In the genomic region with DNA sequence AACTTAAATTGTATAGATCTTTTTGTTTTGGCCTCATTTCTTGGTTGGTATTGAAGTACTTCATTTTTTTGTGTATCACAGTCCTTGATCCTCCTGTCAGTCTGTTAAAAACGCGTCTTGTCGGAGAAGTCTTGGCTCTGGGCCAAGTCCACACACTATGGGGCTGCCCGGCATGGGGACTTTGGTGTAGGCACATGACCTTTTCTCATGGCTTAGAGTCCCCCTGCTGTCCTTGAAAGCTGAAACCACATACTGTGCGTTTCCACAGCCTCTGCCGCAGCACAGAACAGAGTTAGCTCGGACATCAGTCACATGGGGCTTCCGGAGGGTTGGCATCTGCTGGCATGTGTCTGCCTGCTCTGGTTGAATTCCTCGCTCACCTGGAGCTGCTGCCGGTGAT, we compare ENCODE assay signal across 8 mouse cellular contexts. TPM values are rescaled to one million over a fixed set of nuclear protein-coding genes. Genes with fewer than 3 reads are reported as not detected.
A peak's percentile ranks its signal among the peaks of the same experiment; 100 is the strongest.
DNase-seq lines count a peak whose midpoint lies in the region; ATAC-seq and TF ChIP-seq lines count a peak whose summit lies in the region.

No protein-coding gene starts in this region.

- DNase-seq in midbrain, embryonic 11.5 days (ENCODE audit: low spot score, missing footprints): peak; percentile 71
- no peak for DNase-seq in midbrain, embryonic 10.5 days (ENCODE audit: low spot score)
- DNase-seq in cerebellum, adult 2 months: peak; percentile 44 to 51
- DNase-seq in heart, postnatal 10 days: peak; percentile 39 to 43
- DNase-seq in mesoderm, embryonic 11.5 days (ENCODE audit: low read depth, low spot score): peak; percentile 51
- DNase-seq in c-Kit-positive CD71-positive TER-119-positive erythroid progenitor cells, embryonic 14.5 days (ENCODE audit: low spot score): no peak
- DNase-seq in layer of hippocampus, postnatal 25 days (ENCODE audit: extremely low spot score in 1 of 2, low spot score in 1 of 2): no peak

- H3K9ac ChIP-seq in midbrain, embryonic 11.5 days (ENCODE audit: low read length): no peak overlapping the region

- no peaks in the 10 kb centered on the region for H3K27me3 ChIP-seq in midbrain, embryonic 11.5 days (ENCODE audit: control insufficient read depth, insufficient read depth, low read length)
- H3K27me3 ChIP-seq in midbrain, embryonic 10.5 days (ENCODE audit: low read depth, poor library complexity, severe bottlenecking): no peaks in the 10 kb centered on the region
- H3K27me3 ChIP-seq in cerebellum, adult 2 months (ENCODE audit: control insufficient read depth, insufficient read depth, low read length): no peaks in the 10 kb centered on the region

- no peak overlapping the region for H3K4me3 ChIP-seq in midbrain, embryonic 11.5 days (ENCODE audit: low read depth, low read length)
- no peak overlapping the region for H3K4me3 ChIP-seq in midbrain, embryonic 10.5 days
- no peak overlapping the region for H3K4me3 ChIP-seq in cerebellum, adult 2 months (replicated peaks; ENCODE audit: insufficient read depth, low read depth, low read length)

- 41% methylated on average over 10 of the region's 10 CpGs for WGBS in midbrain, embryonic 11.5 days
- WGBS in midbrain, embryonic 10.5 days: 51% methylated on average over 10 of the region's 10 CpGs
- WGBS in cerebellum, adult 2 months: 6% methylated on average over 10 of the region's 10 CpGs

- H3K4me2 ChIP-seq in midbrain, embryonic 11.5 days: no peak overlapping the region

- H3K9me3 ChIP-seq in midbrain, embryonic 11.5 days (ENCODE audit: control insufficient read depth, low read length): no peaks in the 10 kb centered on the region
- H3K9me3 ChIP-seq in midbrain, embryonic 10.5 days (replicated peaks): no peaks in the 10 kb centered on the region

- no peak for TF ChIP-seq CTCF in cerebellum, adult 2 months (IDR thresholded peaks at IDR 0.05; ENCODE audit: borderline replicate concordance, insufficient read depth, low read depth, low read length)

- peaks cover 11% of the 10 kb centered on the region for H3K4me1 ChIP-seq in midbrain, embryonic 11.5 days (ENCODE audit: control insufficient read depth, insufficient read depth, low read length)
- H3K4me1 ChIP-seq in midbrain, embryonic 10.5 days: peaks cover 30% of the 10 kb centered on the region
- peaks cover 30% of the 10 kb centered on the region for H3K4me1 ChIP-seq in cerebellum, adult 2 months (ENCODE audit: control insufficient read depth, insufficient read depth, low read length)

- H3K36me3 ChIP-seq in midbrain, embryonic 11.5 days (ENCODE audit: control insufficient read depth, insufficient read depth, low read length): no peaks in the 10 kb centered on the region
- peaks cover 60% of the 10 kb centered on the region for H3K36me3 ChIP-seq in midbrain, embryonic 10.5 days

- no peak for TF ChIP-seq POLR2A in cerebellum, adult 2 months (IDR thresholded peaks at IDR 0.05; ENCODE audit: borderline replicate concordance, insufficient read depth, low read length)

- ATAC-seq in midbrain, embryonic 11.5 days (ENCODE audit: low FRiP score): peak; percentile 62; the same call in 1 of the 2 replicates
- ATAC-seq in erythroblast, adult 5-6 weeks (replicated peaks; ENCODE audit: low FRiP score, poor library complexity, severe bottlenecking): no peak

- no peak overlapping the region for H3K27ac ChIP-seq in midbrain, embryonic 11.5 days (ENCODE audit: low read depth, low read length)
- no peak overlapping the region for H3K27ac ChIP-seq in midbrain, embryonic 10.5 days (replicated peaks)
- H3K27ac ChIP-seq in cerebellum, adult 2 months (ENCODE audit: insufficient read depth, low read length): no peak overlapping the region

- intact Hi-C loops in heart, postnatal 10 days (cut with DNase I): no loop called here

RNA-seq across cellular contexts. Expression of a gene that starts 36.5 kb away (rescaled TPM):
- polyA plus RNA-seq in midbrain, embryonic 11.5 days (2014; fragmentation: Nextera tagmentation; extraction: Ambion mirVana): 11.1 and 11.8 TPM in 2 replicates
- polyA plus RNA-seq in midbrain, embryonic 10.5 days (2016; fragmentation: Nextera tagmentation; extraction: Ambion mirVana): 10.1 and 11.7 TPM in 2 replicates
- polyA plus RNA-seq in cerebellum, adult 2 months (2012; rRNA removed): 5.9 and 6.7 TPM in 2 replicates
- under 1 TPM; 0.57 to 0.62 TPM for total RNA-seq in heart, postnatal 10 days (2021)
- not detected in 2 replicates for total RNA-seq in erythroblast, adult 5-6 weeks (2015; ENCODE audit: low replicate concordance)
- total RNA-seq in erythroblast, adult 5-6 weeks (2017; ENCODE audit: low replicate concordance): 0.14 TPM in 1 of 2 replicates, not detected in the other
- 10 to 100 TPM; 10.5 to 11.4 TPM for total RNA-seq in layer of hippocampus, postnatal 25 days (2021)

RNA-seq across cellular contexts. Expression of a gene that starts 45.8 kb away (rescaled TPM):
- 1.4 and 1.8 TPM in 2 replicates for polyA plus RNA-seq in midbrain, embryonic 11.5 days (2014; fragmentation: Nextera tagmentation; extraction: Ambion mirVana)
- polyA plus RNA-seq in midbrain, embryonic 10.5 days (2016; fragmentation: Nextera tagmentation; extraction: Ambion mirVana): 4.8 and 5.4 TPM in 2 replicates
- polyA plus RNA-seq in cerebellum, adult 2 months (2012; rRNA removed): 7.6 and 8.5 TPM in 2 replicates
- 1 to 10 TPM; 7.1 to 7.4 TPM for total RNA-seq in heart, postnatal 10 days (2021)
- total RNA-seq in erythroblast, adult 5-6 weeks (2015; ENCODE audit: low replicate concordance): 0.63 and 3.3 TPM in 2 replicates
- 1.4 and 2.1 TPM in 2 replicates for total RNA-seq in erythroblast, adult 5-6 weeks (2017; ENCODE audit: low replicate concordance)
- 10 to 100 TPM; 10.3 to 12.7 TPM for total RNA-seq in layer of hippocampus, postnatal 25 days (2021)

Comparison
In these comparisons a context has a peak if more than half of its experiments do, and no peak if none do; other contexts are left out.
1. DNase-seq: peak in midbrain, embryonic 11.5 days (single experiment), cerebellum, adult 2 months (2 of 2), heart, postnatal 10 days (2 of 2) and mesoderm, embryonic 11.5 days (single experiment); none in midbrain, embryonic 10.5 days (single experiment), c-Kit-positive CD71-positive TER-119-positive erythroid progenitor cells, embryonic 14.5 days (single experiment) and layer of hippocampus, postnatal 25 days (0 of 2).
2. RNA of a gene that starts 36.5 kb away (total RNA-seq): 10.5 to 11.4 TPM in layer of hippocampus, postnatal 25 days; 0.57 to 0.62 TPM in heart, postnatal 10 days and 0.14 TPM in erythroblast, adult 5-6 weeks; every median in the first group is over 4 times any median in the second.